ENCODE assay signal across 7 mouse cellular contexts in the genomic region with DNA sequence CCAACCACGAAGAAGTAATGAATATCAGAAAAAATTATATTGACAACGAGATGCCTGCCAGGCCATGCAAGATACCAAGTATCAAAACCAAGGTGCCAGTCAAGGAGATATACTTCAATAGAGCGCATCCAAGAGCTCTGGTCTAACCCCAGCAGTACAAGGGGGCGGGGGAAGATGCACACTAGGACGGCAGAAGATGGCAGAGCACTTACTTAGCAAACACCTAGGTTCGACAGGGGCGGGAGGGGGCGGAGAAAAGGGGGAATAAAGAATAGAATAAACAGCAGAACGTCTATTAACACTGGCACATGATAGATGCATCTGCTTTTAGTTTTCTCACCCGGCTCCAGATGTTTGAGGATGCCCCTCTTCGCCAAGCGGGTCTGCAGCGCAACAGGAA. TPM values are rescaled to one million over a fixed set of nuclear protein-coding genes. Genes with fewer than 3 reads are reported as not detected.
A peak's percentile ranks its signal among the peaks of the same experiment; 100 is the strongest.
DNase-seq lines count a peak whose midpoint lies in the region; TF ChIP-seq lines count a peak whose summit lies in the region.

No protein-coding gene starts in this region.

- H3K4me1 ChIP-seq in spleen, adult 2 months (ENCODE audit: control insufficient read depth, insufficient read depth, insufficient read length) = no peaks in the 10 kb centered on the region
- peaks cover 11% of the 10 kb centered on the region for H3K4me1 ChIP-seq in forebrain, embryonic 10.5 days

- H3K36me3 ChIP-seq in spleen, adult 2 months (ENCODE audit: control insufficient read depth, insufficient read depth, low read length) = peaks cover 9% of the 10 kb centered on the region
- H3K36me3 ChIP-seq in forebrain, embryonic 10.5 days (replicated peaks) = peaks cover 35% of the 10 kb centered on the region

- no peak for TF ChIP-seq CTCF in spleen, adult 2 months (IDR thresholded peaks at IDR 0.05; ENCODE audit: extremely low read depth, insufficient read depth, insufficient read length, insufficient replicate concordance)

- peak overlapping the region; percentile 92 for H3K27ac ChIP-seq in spleen, adult 2 months (ENCODE audit: insufficient read depth, low read length)
- peak overlapping the region; percentile 88 for H3K27ac ChIP-seq in forebrain, embryonic 10.5 days

- no peak for TF ChIP-seq POLR2A in spleen, adult 2 months (IDR thresholded peaks at IDR 0.05; ENCODE audit: low read depth, low read length)

- peak in 1 of 2 experiments; percentile 30 for DNase-seq in spleen, adult 2 months (ENCODE audit: low read depth in 1 of 2, low spot score in 2 of 2)
- no peak for DNase-seq in spleen, postnatal 4 days (ENCODE audit: low spot score in 2 of 2)
- no peak for DNase-seq in forebrain, embryonic 10.5 days (ENCODE audit: extremely low spot score, low spot score)
- peak; percentile 31 for DNase-seq in liver
- DNase-seq in thymus, postnatal 14 days = peak; percentile 35
- DNase-seq in retina, postnatal 1 day = no peak
- no peak for DNase-seq in left cerebral cortex, adult 9 months (ENCODE audit: low spot score in 2 of 2)

- no peaks in the 10 kb centered on the region for H3K9me3 ChIP-seq in forebrain, embryonic 10.5 days

- WGBS in spleen, adult 2 months = 22% methylated on average over 13 of the region's 13 CpGs
- WGBS in forebrain, embryonic 10.5 days = 33% methylated on average over 13 of the region's 13 CpGs

- no peaks in the 10 kb centered on the region for H3K27me3 ChIP-seq in spleen, adult 2 months (ENCODE audit: control insufficient read depth, insufficient read depth, low read length)
- H3K27me3 ChIP-seq in forebrain, embryonic 10.5 days (ENCODE audit: poor library complexity, severe bottlenecking) = no peaks in the 10 kb centered on the region

- peak overlapping the region; percentile 82 for H3K4me3 ChIP-seq in spleen, adult 2 months (ENCODE audit: extremely low read depth, insufficient read depth, insufficient read length)
- peak overlapping the region; percentile 63 for H3K4me3 ChIP-seq in forebrain, embryonic 10.5 days

RNA-seq across cellular contexts. Expression of gene Pqbp1, which starts 0.9 kb away (rescaled TPM):
- 79.1 and 83.1 TPM in 2 replicates for polyA plus RNA-seq in spleen, adult 2 months (2012; rRNA removed)
- polyA plus RNA-seq in forebrain, embryonic 10.5 days (2016; fragmentation: Nextera tagmentation; extraction: Ambion mirVana) = 128 and 129 TPM in 2 replicates

RNA-seq across cellular contexts. Expression of gene Timm17b, which starts 0.9 kb away (rescaled TPM):
- polyA plus RNA-seq in spleen, adult 2 months (2012; rRNA removed) = 36.2 and 39.2 TPM in 2 replicates
- 182 and 186 TPM in 2 replicates for polyA plus RNA-seq in forebrain, embryonic 10.5 days (2016; fragmentation: Nextera tagmentation; extraction: Ambion mirVana)

RNA-seq across cellular contexts. Expression of gene Gm10491, which starts 9.4 kb away (rescaled TPM):
- polyA plus RNA-seq in spleen, adult 2 months (2012; rRNA removed) = not detected in 2 replicates
- not detected in 2 replicates for polyA plus RNA-seq in forebrain, embryonic 10.5 days (2016; fragmentation: Nextera tagmentation; extraction: Ambion mirVana)

RNA-seq across cellular contexts. Expression of gene Gm10490, which starts 11.1 kb away (rescaled TPM):
- polyA plus RNA-seq in spleen, adult 2 months (2012; rRNA removed) = not detected in 2 replicates
- not detected in 2 replicates for polyA plus RNA-seq in forebrain, embryonic 10.5 days (2016; fragmentation: Nextera tagmentation; extraction: Ambion mirVana)

RNA-seq across cellular contexts. Expression of gene Slc35a2, which starts 14.4 kb away (rescaled TPM):
- polyA plus RNA-seq in spleen, adult 2 months (2012; rRNA removed) = 34.7 and 49.5 TPM in 2 replicates
- 25.0 and 27.3 TPM in 2 replicates for polyA plus RNA-seq in forebrain, embryonic 10.5 days (2016; fragmentation: Nextera tagmentation; extraction: Ambion mirVana)

Comparison
In these comparisons a context has a peak if more than half of its experiments do, and no peak if none do; other contexts are left out.
1. DNase-seq: peak in liver (single experiment) and thymus, postnatal 14 days (single experiment); none in spleen, postnatal 4 days (0 of 2), forebrain, embryonic 10.5 days (single experiment), retina, postnatal 1 day (single experiment) and left cerebral cortex, adult 9 months (0 of 2).